Mouse (Mus musculus) liver, embryonic 11.5 days (tissue): ENCODE data around the gene Mroh8. TPM values are rescaled to one million over a fixed set of nuclear protein-coding genes. Genes with fewer than 3 reads are reported as not detected.

Experiments
- ATAC-seq: fragments of 200-750 bp; cut with Nextera tagmentation; replicated peaks from 2 replicates; pipeline ENCODE4 v1.8.0; 2017; ENCODE audit warnings: moderate number of reproducible peaks, mild to moderate bottlenecking, moderate TSS enrichment, moderate library complexity; ENCODE audit not compliant: low FRiP score
- DNase-seq: peaks from one replicate; pipeline ENCODE4 v3.0.0-alpha.2; 2017; ENCODE audit warnings: low spot score
- H3K27ac ChIP-seq: fragments of 300-500 bp; sonication (generic); 2 replicates; pipeline ENCODE4 v1.5.1; 2014; ENCODE audit warnings: mild to moderate bottlenecking, low read depth, low read length, control low read depth
- H3K27me3 ChIP-seq: fragments of 300-500 bp; sonication (generic); replicated peaks from 2 replicates; pipeline ENCODE4 v1.6.1; 2014; ENCODE audit warnings: low read length, mixed read lengths; ENCODE audit not compliant: control insufficient read depth, insufficient read depth
- H3K36me3 ChIP-seq: fragments of 300-500 bp; sonication (generic); 2 replicates; pipeline ENCODE4 v1.6.1; 2014; ENCODE audit warnings: mild to moderate bottlenecking, low read length, moderate library complexity, mixed read lengths; ENCODE audit not compliant: control insufficient read depth, insufficient read depth
- H3K4me1 ChIP-seq: fragments of 300-500 bp; sonication (generic); replicated peaks from 2 replicates; pipeline ENCODE4 v1.6.1; 2014; ENCODE audit warnings: low read length, mixed read lengths; ENCODE audit not compliant: control insufficient read depth, insufficient read depth
- H3K4me2 ChIP-seq: fragments of 300-500 bp; sonication (generic); 2 replicates; pipeline ENCODE4 v1.6.1; 2014; ENCODE audit warnings: mild to moderate bottlenecking, control low read depth, moderate library complexity
- H3K4me3 ChIP-seq: fragments of 300-500 bp; sonication (generic); 2 replicates; pipeline ENCODE4 v1.5.1; 2014; ENCODE audit warnings: low read depth, low read length, control low read depth
- H3K9ac ChIP-seq: fragments of 300-500 bp; sonication (generic); 2 replicates; pipeline ENCODE4 v1.6.1; 2014; ENCODE audit warnings: low read depth, low read length, control low read depth
- H3K9me3 ChIP-seq: fragments of 300-500 bp; sonication (generic); 2 replicates; pipeline ENCODE4 v1.6.1; 2016; ENCODE audit warnings: low read length, inconsistent platforms, mixed read lengths; ENCODE audit not compliant: control insufficient read depth
- WGBS: fragments of 180-500 bp; shearing (Covaris S2); extraction: QIAGEN DNeasy Blood & Tissue Kit; methylation state at CpG from one replicate; pipeline ENCODE4 v1.1.7; 2014; 5-methylcytosine and 5-hydroxymethylcytosine counted together
- polyA plus RNA-seq: library from polyadenylated mRNA; unstranded; fragments of >200 nt; fragmentation: Nextera tagmentation; extraction: Ambion mirVana; gene quantifications from 2 replicates; pipeline ENCODE4 v1.2.1, GENCODE M21; 2014

Mroh8 gene
- polyA plus RNA-seq, 1 experiment from 2014 or later, result 0.29 TPM

- 94% methylated on average over 4 of the region's 4 CpGs for WGBS
- Histone ChIP-seq H3K36me3 (peaks cover 57% of the 10 kb centered on the region), H3K4me2 (no peak overlapping the region), H3K27me3 (no peaks in the 10 kb centered on the region), H3K27ac (no peak overlapping the region), H3K4me1 (no peaks in the 10 kb centered on the region), H3K4me3 (no peak overlapping the region), H3K9ac (no peak overlapping the region), H3K9me3 (no peaks in the 10 kb centered on the region)
- DNase-seq (no peak), ATAC-seq (no peak)
These were observed 88.7 kb downstream of the Mroh8 start for GRCm38 (mm10) chr2:157190651-157191050.

- H3K36me3 ChIP-seq, result peaks cover 46% of the 10 kb centered on the region
- H3K4me2 ChIP-seq, result no peak overlapping the region
- ATAC-seq (no peak), DNase-seq (no peak)
- peaks cover 2% of the 10 kb centered on the region; the same call in 1 of the 2 replicates for H3K4me1 ChIP-seq
- H3K27ac ChIP-seq, result no peak overlapping the region
- H3K27me3 ChIP-seq, result no peaks in the 10 kb centered on the region
- H3K4me3 ChIP-seq, result no peak overlapping the region
- 88% methylated on average over 4 of the region's 4 CpGs for WGBS
- no peak overlapping the region for H3K9ac ChIP-seq
- no peaks in the 10 kb centered on the region for H3K9me3 ChIP-seq
These were observed 92.1 kb downstream of the Mroh8 start for GRCm38 (mm10) chr2:157187223-157187622.

GRCm38 (mm10) chr2:157186504-157186903, 92.8 kb downstream of the Mroh8 start:
- no peak overlapping the region for H3K27ac ChIP-seq
- H3K36me3 ChIP-seq, result peaks cover 41% of the 10 kb centered on the region
- H3K4me3 ChIP-seq, result no peak overlapping the region
- no peaks in the 10 kb centered on the region for H3K9me3 ChIP-seq
- H3K4me1 ChIP-seq, result peaks cover 2% of the 10 kb centered on the region; the same call in 1 of the 2 replicates
- no peak for DNase-seq
- 82% methylated on average over 5 of the region's 5 CpGs for WGBS
- no peaks in the 10 kb centered on the region for H3K27me3 ChIP-seq
- H3K9ac ChIP-seq, result no peak overlapping the region
- H3K4me2 ChIP-seq, result no peak overlapping the region
- no peak for ATAC-seq

- ATAC-seq (peak; percentile 87), DNase-seq (no peak)
- no peaks in the 10 kb centered on the region for H3K27me3 ChIP-seq
- H3K27ac ChIP-seq, result no peak overlapping the region
- no peak overlapping the region for H3K4me3 ChIP-seq
- peaks cover 29% of the 10 kb centered on the region for H3K36me3 ChIP-seq
- peaks cover 2% of the 10 kb centered on the region; the same call in 1 of the 2 replicates for H3K4me1 ChIP-seq
- no peak overlapping the region for H3K9ac ChIP-seq
- no peaks in the 10 kb centered on the region for H3K9me3 ChIP-seq
- peak overlapping the region; percentile 17 for H3K4me2 ChIP-seq
- WGBS, result 70% methylated on average over 13 of the region's 13 CpGs
These were observed 94.2 kb downstream of the Mroh8 start for GRCm38 (mm10) chr2:157185022-157185660.

- Histone ChIP-seq H3K9ac (no peak overlapping the region), H3K27me3 (no peaks in the 10 kb centered on the region), H3K4me1 (no peaks in the 10 kb centered on the region), H3K4me3 (no peak overlapping the region), H3K36me3 (peaks cover 24% of the 10 kb centered on the region; the same call in 1 of the 2 replicates), H3K4me2 (no peak overlapping the region), H3K27ac (no peak overlapping the region), H3K9me3 (no peaks in the 10 kb centered on the region)
- no peak for DNase-seq
- ATAC-seq, result 0 out of 2 replicates have a peak, but pooled peaks have one; percentile 15
- 79% methylated on average over 6 of the region's 6 CpGs for WGBS
These were observed 101.2 kb downstream of the Mroh8 start for GRCm38 (mm10) chr2:157178167-157178566.

GRCm38 (mm10) chr2:157176248-157176647, 103.1 kb downstream of the Mroh8 start:
- no peak for DNase-seq
- H3K9ac ChIP-seq, result no peak overlapping the region
- no peak for ATAC-seq

GRCm38 (mm10) chr2:157174416-157174815, 104.9 kb downstream of the Mroh8 start:
- 81% methylated on average over 5 of the region's 5 CpGs for WGBS
- no peak for ATAC-seq
- H3K27ac ChIP-seq, result no peak overlapping the region
- no peaks in the 10 kb centered on the region for H3K27me3 ChIP-seq
- H3K9ac ChIP-seq, result no peak overlapping the region
- no peak for DNase-seq
- no peaks in the 10 kb centered on the region for H3K9me3 ChIP-seq
- no peaks in the 10 kb centered on the region; the same call in 1 of the 2 replicates for H3K4me1 ChIP-seq
- H3K4me3 ChIP-seq, result no peak overlapping the region
- H3K4me2 ChIP-seq, result no peak overlapping the region
- peaks cover 33% of the 10 kb centered on the region; the same call in 1 of the 2 replicates for H3K36me3 ChIP-seq

More at GRCm38 (mm10) chr2:157176248-157176647, 103.1 kb downstream of the Mroh8 start:
- Histone ChIP-seq H3K4me2 (no peak overlapping the region), H3K4me1 (no peaks in the 10 kb centered on the region), H3K4me3 (no peak overlapping the region), H3K27ac (no peak overlapping the region), H3K36me3 (peaks cover 29% of the 10 kb centered on the region; the same call in 1 of the 2 replicates), H3K9me3 (no peaks in the 10 kb centered on the region), H3K27me3 (no peaks in the 10 kb centered on the region)
- WGBS, result 88% methylated on average over 3 of the region's 3 CpGs

GRCm38 (mm10) chr2:157173555-157173954, 105.8 kb downstream of the Mroh8 start:
- WGBS, result 91% methylated on average over 6 of the region's 6 CpGs
- DNase-seq, result no peak

GRCm38 (mm10) chr2:157172984-157173383, 106.4 kb downstream of the Mroh8 start:
- Histone ChIP-seq H3K4me1 (no peaks in the 10 kb centered on the region; the same call in 1 of the 2 replicates), H3K9ac (no peak overlapping the region), H3K9me3 (no peaks in the 10 kb centered on the region), H3K27me3 (no peaks in the 10 kb centered on the region), H3K27ac (no peak overlapping the region), H3K4me3 (no peak overlapping the region), H3K4me2 (no peak overlapping the region), H3K36me3 (peaks cover 35% of the 10 kb centered on the region; the same call in 1 of the 2 replicates)
- WGBS, result 95% methylated on average over 6 of the region's 6 CpGs
- ATAC-seq (no peak), DNase-seq (no peak)

More at GRCm38 (mm10) chr2:157173555-157173954, 105.8 kb downstream of the Mroh8 start:
- Histone ChIP-seq H3K4me1 (no peaks in the 10 kb centered on the region; the same call in 1 of the 2 replicates), H3K27ac (no peak overlapping the region), H3K9me3 (no peaks in the 10 kb centered on the region), H3K9ac (no peak overlapping the region), H3K27me3 (no peaks in the 10 kb centered on the region), H3K4me3 (no peak overlapping the region), H3K4me2 (no peak overlapping the region), H3K36me3 (peaks cover 34% of the 10 kb centered on the region; the same call in 1 of the 2 replicates)
- no peak for ATAC-seq
